Mouse (Mus musculus): Measurements from ENCODE around the gene Mrps7. TPM values are rescaled to one million over a fixed set of nuclear protein-coding genes. Genes with fewer than 3 reads are reported as not detected.
"Not testable (repeated sequence)": the region's sequence is repeated elsewhere in the genome, so short reads cannot be mapped to it uniquely, and the experiment has no call there.

Mrps7 gene
- polyA plus RNA-seq, 1 experiment = 26.7 TPM

DNA sequence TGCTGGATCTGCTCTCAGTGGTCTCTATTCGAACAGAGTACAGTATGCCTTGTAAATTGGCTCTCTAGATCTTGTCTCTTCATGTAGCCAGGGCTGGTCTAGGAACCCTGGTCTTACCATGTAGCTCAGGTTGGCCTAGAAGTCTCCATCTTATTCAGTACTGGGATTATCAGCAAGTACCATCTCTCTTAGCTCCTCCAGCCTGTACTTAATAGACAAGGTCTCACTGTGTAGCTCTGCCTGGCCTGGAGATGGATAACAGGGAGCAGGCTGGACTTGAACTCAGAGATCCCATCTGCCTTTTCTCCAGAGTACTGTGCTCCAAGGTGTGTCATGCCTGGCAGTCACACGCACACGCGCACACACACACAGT, 37.9 kb downstream of the Mrps7 start:
- no peak for TF ChIP-seq POLR2A (IDR thresholded peaks at IDR 0.05; ENCODE audit: borderline replicate concordance, control insufficient read depth, low read depth, low read length)
- Histone ChIP-seq H3K4me3 (replicated peaks; ENCODE audit: control insufficient read depth, low read depth, low read length) (no peak overlapping the region), H3K4me1 (ENCODE audit: control insufficient read depth, insufficient read depth, low read length) (peaks cover 7% of the 10 kb centered on the region; the same call in 1 of the 2 replicates), H3K27ac (ENCODE audit: control insufficient read depth, insufficient read depth, low read depth, low read length, poor library complexity) (peak overlapping the region; percentile 35)
- WGBS = 70% methylated on average over 4 of the region's 4 CpGs

DNA sequence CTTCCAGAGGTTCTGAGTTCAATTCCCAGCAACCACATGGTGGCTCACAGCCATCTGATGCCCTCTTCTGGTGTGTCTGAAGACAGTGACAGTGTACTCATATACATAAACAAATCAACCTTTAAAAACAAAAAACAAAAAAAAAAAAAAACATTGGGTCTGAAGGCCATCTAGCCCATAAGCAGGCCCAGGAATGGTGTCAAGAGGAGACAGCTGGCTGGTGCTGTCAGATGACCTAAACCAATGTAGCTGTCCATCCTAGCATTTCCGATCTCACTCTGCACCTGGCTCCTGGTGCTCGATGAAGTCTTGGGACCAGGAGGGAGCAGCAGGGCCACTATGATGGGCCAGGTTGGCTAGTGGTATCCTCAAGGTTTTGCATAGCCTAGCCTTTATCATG, 39.0 kb downstream of the Mrps7 start:
- TF ChIP-seq POLR2A (IDR thresholded peaks at IDR 0.05; ENCODE audit: borderline replicate concordance, control insufficient read depth, low read depth, low read length) (no peak), CTCF (IDR thresholded peaks at IDR 0.05; ENCODE audit: control insufficient read depth, insufficient read depth, low read length) (no peak)

GRCm38 (mm10) chr11:115643265-115643664, 39.5 kb downstream of the Mrps7 start:
- Histone ChIP-seq H3K4me3 (replicated peaks; ENCODE audit: control insufficient read depth, low read depth, low read length) (no peak overlapping the region), H3K4me1 (ENCODE audit: control insufficient read depth, insufficient read depth, low read length) (peaks cover 7% of the 10 kb centered on the region; the same call in 1 of the 2 replicates), H3K27ac (ENCODE audit: control insufficient read depth, insufficient read depth, low read depth, low read length, poor library complexity) (0 out of 2 replicates have a peak overlapping the region, but pooled peaks have one; percentile 4)
- WGBS = 52% methylated on average over 10 of the region's 10 CpGs
- TF ChIP-seq CTCF (IDR thresholded peaks at IDR 0.05; ENCODE audit: control insufficient read depth, insufficient read depth, low read length) = no peak
- TF ChIP-seq POLR2A (IDR thresholded peaks at IDR 0.05; ENCODE audit: borderline replicate concordance, control insufficient read depth, low read depth, low read length) = no peak

More for the DNA sequence above, 39.0 kb downstream of the Mrps7 start:
- peaks cover 7% of the 10 kb centered on the region; the same call in 1 of the 2 replicates for H3K4me1 ChIP-seq (ENCODE audit: control insufficient read depth, insufficient read depth, low read length)
- H3K27ac ChIP-seq (ENCODE audit: control insufficient read depth, insufficient read depth, low read depth, low read length, poor library complexity) = no peak overlapping the region
- no peak overlapping the region for H3K4me3 ChIP-seq (replicated peaks; ENCODE audit: control insufficient read depth, low read depth, low read length)
- 91% methylated on average over 2 of the region's 2 CpGs for WGBS

- no peak for TF ChIP-seq POLR2A (IDR thresholded peaks at IDR 0.05; ENCODE audit: borderline replicate concordance, control insufficient read depth, low read depth, low read length)
- no peak for TF ChIP-seq CTCF (IDR thresholded peaks at IDR 0.05; ENCODE audit: control insufficient read depth, insufficient read depth, low read length)
- Histone ChIP-seq H3K4me1 (ENCODE audit: control insufficient read depth, insufficient read depth, low read length) (peaks cover 7% of the 10 kb centered on the region; the same call in 1 of the 2 replicates), H3K4me3 (replicated peaks; ENCODE audit: control insufficient read depth, low read depth, low read length) (no peak overlapping the region), H3K27ac (ENCODE audit: control insufficient read depth, insufficient read depth, low read depth, low read length, poor library complexity) (no peak overlapping the region)
- WGBS = 87% methylated on average over 13 of the region's 13 CpGs
These were observed 40.6 kb downstream of the Mrps7 start for GRCm38 (mm10) chr11:115644308-115644707.

DNA sequence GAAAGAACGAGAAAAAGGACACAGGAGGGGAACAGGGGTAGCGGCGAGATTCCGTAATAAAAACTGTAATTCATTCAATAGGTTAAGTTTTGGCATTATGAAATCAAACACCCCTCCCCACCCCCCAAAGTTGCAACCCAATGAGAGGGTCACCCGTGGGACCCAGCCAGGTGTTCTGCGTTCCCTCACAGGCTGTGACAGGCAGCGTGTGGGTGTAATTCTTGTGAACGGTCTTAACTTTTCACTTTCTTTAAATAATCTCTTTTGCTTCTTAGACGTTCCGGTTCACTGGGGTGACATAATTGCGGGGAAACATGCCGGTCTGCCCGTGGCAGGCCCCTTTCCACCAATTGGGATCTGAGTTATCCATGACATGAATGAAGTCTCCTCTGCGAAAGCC, 41.8 kb downstream of the Mrps7 start:
- H3K27ac ChIP-seq (ENCODE audit: control insufficient read depth, insufficient read depth, low read depth, low read length, poor library complexity) = not testable (repeated sequence)
- WGBS = 82% methylated on average over 14 of the region's 14 CpGs

GRCm38 (mm10) chr11:115646439-115646838, 42.7 kb downstream of the Mrps7 start:
- Histone ChIP-seq H3K4me1 (ENCODE audit: control insufficient read depth, insufficient read depth, low read length) (peaks cover 5% of the 10 kb centered on the region; the same call in 1 of the 2 replicates), H3K27ac (ENCODE audit: control insufficient read depth, insufficient read depth, low read depth, low read length, poor library complexity) (no peak overlapping the region), H3K4me3 (replicated peaks; ENCODE audit: control insufficient read depth, low read depth, low read length) (no peak overlapping the region)
- 84% methylated on average over 9 of the region's 9 CpGs for WGBS
- TF ChIP-seq POLR2A (IDR thresholded peaks at IDR 0.05; ENCODE audit: borderline replicate concordance, control insufficient read depth, low read depth, low read length) (no peak), CTCF (IDR thresholded peaks at IDR 0.05; ENCODE audit: control insufficient read depth, insufficient read depth, low read length) (no peak)

More for the DNA sequence above, 41.8 kb downstream of the Mrps7 start:
- H3K4me1 ChIP-seq (ENCODE audit: control insufficient read depth, insufficient read depth, low read length); H3K4me3 ChIP-seq (replicated peaks; ENCODE audit: control insufficient read depth, low read depth, low read length): not testable (repeated sequence)

GRCm38 (mm10) chr11:115647459-115647858, 43.7 kb downstream of the Mrps7 start:
- H3K4me1 ChIP-seq (ENCODE audit: control insufficient read depth, insufficient read depth, low read length) = no peaks in the 10 kb centered on the region; the same call in 1 of the 2 replicates
- 0 out of 2 replicates have a peak, but pooled peaks have one; percentile 23 for TF ChIP-seq CTCF (IDR thresholded peaks at IDR 0.05; ENCODE audit: control insufficient read depth, insufficient read depth, low read length)
- no peak for TF ChIP-seq POLR2A (IDR thresholded peaks at IDR 0.05; ENCODE audit: borderline replicate concordance, control insufficient read depth, low read depth, low read length)
- WGBS = 42% methylated on average over 6 of the region's 6 CpGs
- no peak overlapping the region for H3K4me3 ChIP-seq (replicated peaks; ENCODE audit: control insufficient read depth, low read depth, low read length)
- H3K27ac ChIP-seq (ENCODE audit: control insufficient read depth, insufficient read depth, low read depth, low read length, poor library complexity) = no peak overlapping the region

DNA sequence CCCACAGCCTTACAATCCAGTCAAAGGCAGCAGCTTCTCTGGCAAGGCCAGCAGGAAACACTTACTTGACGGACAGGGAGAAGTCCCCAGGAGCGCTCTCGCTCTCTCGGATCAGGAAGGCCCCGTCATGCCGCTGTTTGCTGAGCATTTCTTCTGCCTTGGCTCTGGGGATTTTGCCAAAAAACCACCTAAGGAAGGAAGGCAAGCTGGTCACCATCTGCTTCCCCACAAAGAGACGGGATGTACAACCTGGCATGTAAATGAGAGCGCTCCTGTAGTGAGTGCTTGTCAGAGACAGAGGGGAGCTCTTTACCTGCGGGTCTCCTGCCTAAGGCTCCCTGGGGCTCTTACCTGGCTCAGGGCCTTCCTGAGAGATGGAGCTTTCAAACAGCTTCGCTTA, 46.0 kb downstream of the Mrps7 start:
- Histone ChIP-seq H3K4me3 (replicated peaks; ENCODE audit: control insufficient read depth, low read depth, low read length) (no peak overlapping the region), H3K4me1 (ENCODE audit: control insufficient read depth, insufficient read depth, low read length) (no peaks in the 10 kb centered on the region; the same call in 1 of the 2 replicates), H3K27ac (ENCODE audit: control insufficient read depth, insufficient read depth, low read depth, low read length, poor library complexity) (no peak overlapping the region)
- TF ChIP-seq CTCF (IDR thresholded peaks at IDR 0.05; ENCODE audit: control insufficient read depth, insufficient read depth, low read length) = no peak
- no peak for TF ChIP-seq POLR2A (IDR thresholded peaks at IDR 0.05; ENCODE audit: borderline replicate concordance, control insufficient read depth, low read depth, low read length)
- WGBS = 73% methylated on average over 10 of the region's 10 CpGs

DNA sequence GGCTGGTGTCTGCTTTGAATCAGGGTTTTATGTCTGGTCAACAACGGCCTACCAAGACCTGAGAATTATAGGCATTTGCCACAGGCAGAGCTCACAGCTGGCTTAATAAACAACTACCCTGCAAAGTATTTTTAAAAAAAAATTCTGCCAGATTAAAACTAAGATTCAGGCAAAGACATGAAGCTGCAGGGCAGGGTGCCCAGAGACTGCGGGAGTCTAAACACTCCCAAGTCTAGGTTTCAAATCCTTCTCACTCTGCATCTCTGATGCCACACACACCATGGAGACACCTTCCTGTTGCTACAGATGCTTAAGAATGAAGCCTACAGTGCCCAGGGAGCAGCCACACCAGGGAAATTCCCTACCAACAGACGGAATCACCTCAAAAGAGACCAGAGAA, 48.0 kb downstream of the Mrps7 start:
- TF ChIP-seq POLR2A (IDR thresholded peaks at IDR 0.05; ENCODE audit: borderline replicate concordance, control insufficient read depth, low read depth, low read length) = no peak
- no peak for TF ChIP-seq CTCF (IDR thresholded peaks at IDR 0.05; ENCODE audit: control insufficient read depth, insufficient read depth, low read length)
- no peaks in the 10 kb centered on the region; the same call in 1 of the 2 replicates for H3K4me1 ChIP-seq (ENCODE audit: control insufficient read depth, insufficient read depth, low read length)
- H3K27ac ChIP-seq (ENCODE audit: control insufficient read depth, insufficient read depth, low read depth, low read length, poor library complexity) = no peak overlapping the region
- H3K4me3 ChIP-seq (replicated peaks; ENCODE audit: control insufficient read depth, low read depth, low read length) = no peak overlapping the region
- 81% methylated on average over 3 of the region's 3 CpGs for WGBS

All from bone marrow, adult 2 months (tissue).